8 mouse cellular contexts compared by ENCODE assay signal in the genomic region with DNA sequence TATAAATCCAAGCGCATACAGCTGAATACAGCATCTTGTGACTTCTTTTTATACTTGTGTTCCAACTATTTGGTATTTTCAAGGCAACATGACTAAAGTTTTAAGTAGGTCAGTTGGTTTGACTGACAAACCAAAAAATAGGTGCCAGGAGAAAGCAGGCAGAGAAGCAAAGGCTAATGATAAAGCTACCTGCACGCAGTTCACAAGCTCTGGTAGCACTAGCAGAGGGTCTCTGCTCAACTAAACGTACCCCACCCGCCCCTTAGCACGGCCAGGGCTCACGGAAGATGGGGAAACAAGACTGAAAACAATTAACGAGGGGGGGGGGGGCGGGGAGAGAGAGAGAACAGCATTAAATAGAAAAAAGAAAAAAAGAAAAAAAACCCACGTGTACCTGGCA. TPM values are rescaled to one million over a fixed set of nuclear protein-coding genes. Genes with fewer than 3 reads are reported as not detected.
DNase-seq lines count a peak whose midpoint lies in the region; ATAC-seq lines count a peak whose summit lies in the region.

No protein-coding gene starts in this region.

- H3K36me3 ChIP-seq in heart, embryonic 14.5 days (ENCODE audit: control insufficient read depth, insufficient read depth, low read length): no peaks in the 10 kb centered on the region
- no peaks in the 10 kb centered on the region for H3K36me3 ChIP-seq in embryonic facial prominence, embryonic 10.5 days (replicated peaks)
- no peaks in the 10 kb centered on the region for H3K36me3 ChIP-seq in hindbrain, embryonic 14.5 days (replicated peaks; ENCODE audit: control insufficient read depth, insufficient read depth)
- no peaks in the 10 kb centered on the region for H3K36me3 ChIP-seq in midbrain, embryonic 14.5 days (ENCODE audit: control insufficient read depth, insufficient read depth, low read length)

- WGBS in heart, embryonic 14.5 days: 16% methylated on average over 8 of the region's 9 CpGs
- 13% methylated on average over 8 of the region's 9 CpGs for WGBS in embryonic facial prominence, embryonic 10.5 days
- 14% methylated on average over 8 of the region's 9 CpGs for WGBS in hindbrain, embryonic 14.5 days
- 15% methylated on average over 8 of the region's 9 CpGs for WGBS in midbrain, embryonic 14.5 days

- no peaks in the 10 kb centered on the region for H3K9me3 ChIP-seq in heart, embryonic 14.5 days (ENCODE audit: control insufficient read depth, low read length)
- no peaks in the 10 kb centered on the region for H3K9me3 ChIP-seq in embryonic facial prominence, embryonic 10.5 days
- no peaks in the 10 kb centered on the region for H3K9me3 ChIP-seq in hindbrain, embryonic 14.5 days (ENCODE audit: control insufficient read depth, low read length)
- no peaks in the 10 kb centered on the region for H3K9me3 ChIP-seq in midbrain, embryonic 14.5 days (ENCODE audit: control insufficient read depth, low read length)

- no peaks in the 10 kb centered on the region for H3K27me3 ChIP-seq in heart, embryonic 14.5 days (ENCODE audit: control insufficient read depth, insufficient read depth, low read length)
- H3K27me3 ChIP-seq in embryonic facial prominence, embryonic 10.5 days (replicated peaks; ENCODE audit: low read depth, poor library complexity, severe bottlenecking): peaks cover 9% of the 10 kb centered on the region
- H3K27me3 ChIP-seq in hindbrain, embryonic 14.5 days (ENCODE audit: control insufficient read depth, insufficient read depth, low read length): no peaks in the 10 kb centered on the region
- no peaks in the 10 kb centered on the region for H3K27me3 ChIP-seq in midbrain, embryonic 14.5 days (ENCODE audit: control insufficient read depth, insufficient read depth, low read length)

- peak overlapping the region in 1 of 2 experiments; percentile 89; a peak in 3 of 4 replicates for H3K4me3 ChIP-seq in heart, embryonic 14.5 days (ENCODE audit: control insufficient read depth in 1 of 2, insufficient read depth in 1 of 2, low read depth in 1 of 2, low read length in 2 of 2)
- H3K4me3 ChIP-seq in embryonic facial prominence, embryonic 10.5 days: peak overlapping the region; percentile 84
- H3K4me3 ChIP-seq in hindbrain, embryonic 14.5 days (replicated peaks; ENCODE audit: low read length): peak overlapping the region; percentile 93
- H3K4me3 ChIP-seq in midbrain, embryonic 14.5 days (replicated peaks; ENCODE audit: low read depth, low read length): peak overlapping the region; percentile 84

- peak overlapping the region; percentile 94 for H3K9ac ChIP-seq in heart, embryonic 14.5 days (ENCODE audit: low read length)
- peak overlapping the region; percentile 94 for H3K9ac ChIP-seq in hindbrain, embryonic 14.5 days
- H3K9ac ChIP-seq in midbrain, embryonic 14.5 days (replicated peaks; ENCODE audit: low read length): peak overlapping the region; percentile 91

- no peak for ATAC-seq in heart, embryonic 14.5 days (ENCODE audit: insufficient number of reproducible peaks, insufficient read depth, low FRiP score, low read depth)
- no peak for ATAC-seq in hindbrain, embryonic 14.5 days (ENCODE audit: low FRiP score)
- no peak for ATAC-seq in midbrain, embryonic 14.5 days (ENCODE audit: low FRiP score, low TSS enrichment)

- peaks cover 5 to 17% of the 10 kb centered on the region in 2 experiments for H3K4me1 ChIP-seq in heart, embryonic 14.5 days (ENCODE audit: control insufficient read depth in 2 of 2, insufficient read depth in 2 of 2, low read length in 2 of 2)
- peaks cover 21% of the 10 kb centered on the region for H3K4me1 ChIP-seq in embryonic facial prominence, embryonic 10.5 days
- 0 out of 2 replicates have a peak, but pooled peaks cover 2% of the 10 kb centered on the region for H3K4me1 ChIP-seq in hindbrain, embryonic 14.5 days (replicated peaks; ENCODE audit: control insufficient read depth, insufficient read depth, low read length)
- H3K4me1 ChIP-seq in midbrain, embryonic 14.5 days (ENCODE audit: control insufficient read depth, insufficient read depth, low read length): 0 out of 2 replicates have a peak, but pooled peaks cover 5% of the 10 kb centered on the region

- DNase-seq in heart, postnatal 14 days: no peak
- DNase-seq in embryonic facial prominence, embryonic 10.5 days (ENCODE audit: low spot score): no peak
- no peak for DNase-seq in hindbrain, embryonic 14.5 days (ENCODE audit: low spot score)
- no peak for DNase-seq in midbrain, embryonic 14.5 days
- no peak for DNase-seq in thymus, postnatal 4 days
- no peak for DNase-seq in gastrocnemius, adult 18-20 months (ENCODE audit: low spot score)
- DNase-seq in layer of hippocampus, postnatal 36 days: no peak

- intact Hi-C loops in heart, postnatal 14 days (cut with DNase I): loop anchor here (5.0 kb wide), 1 partner anchor 53 kb away; no protein-coding TSS in a partner anchor

- H3K27ac ChIP-seq in heart, embryonic 14.5 days (replicated peaks in 1 of 2; ENCODE audit: control insufficient read depth in 1 of 2, insufficient read depth in 1 of 2, low read depth in 2 of 2, low read length in 2 of 2): no peak overlapping the region
- no peak overlapping the region for H3K27ac ChIP-seq in embryonic facial prominence, embryonic 10.5 days (replicated peaks)
- H3K27ac ChIP-seq in hindbrain, embryonic 14.5 days: no peak overlapping the region
- no peak overlapping the region for H3K27ac ChIP-seq in midbrain, embryonic 14.5 days (replicated peaks; ENCODE audit: low read depth, low read length)

- peak overlapping the region; percentile 93 for H3K4me2 ChIP-seq in heart, embryonic 14.5 days (ENCODE audit: low read length)
- H3K4me2 ChIP-seq in hindbrain, embryonic 14.5 days (replicated peaks): peak overlapping the region; percentile 66
- H3K4me2 ChIP-seq in midbrain, embryonic 14.5 days (ENCODE audit: low read length): peak overlapping the region; percentile 77

RNA-seq across cellular contexts. Expression of a gene that starts 0.9 kb away (rescaled TPM):
- polyA plus RNA-seq in heart, embryonic 14.5 days (2014; fragmentation: Nextera tagmentation; extraction: Ambion mirVana): 11.9 and 14.2 TPM in 2 replicates
- 10 to 100 TPM; 13.0 to 13.9 TPM for total RNA-seq in heart, postnatal 14 days (2021)
- 11.9 and 12.1 TPM in 2 replicates for polyA plus RNA-seq in embryonic facial prominence, embryonic 10.5 days (2016; fragmentation: Nextera tagmentation; extraction: Ambion mirVana)
- polyA plus RNA-seq in hindbrain, embryonic 14.5 days (2014; fragmentation: Nextera tagmentation; extraction: Ambion mirVana): 45.4 and 47.5 TPM in 2 replicates
- 35.3 and 47.3 TPM in 2 replicates for polyA plus RNA-seq in midbrain, embryonic 14.5 days (2014; fragmentation: Nextera tagmentation; extraction: Ambion mirVana)
- 10 to 100 TPM; 28.4 to 28.6 TPM for total RNA-seq in gastrocnemius, adult 18-20 months (2021)
- total RNA-seq in layer of hippocampus, postnatal 36 days (2021): 10 to 100 TPM; 35.0 to 36.1 TPM
